Mouse (Mus musculus) forebrain, embryonic 16.5 days (tissue): Measurements from ENCODE around the gene Gm45717. TPM values are rescaled to one million over a fixed set of nuclear protein-coding genes. Genes with fewer than 3 reads are reported as not detected.

Source experiments
- ATAC-seq: fragments of 200-750 bp; cut with Nextera tagmentation; 2 replicates; pipeline ENCODE4 v1.8.0; 2017; ENCODE audit warnings: mild to moderate bottlenecking, moderate library complexity
- H3K27ac ChIP-seq: fragments of 300-500 bp; sonication (generic); 2 replicates; pipeline ENCODE4 v1.5.1; 2014; ENCODE audit warnings: low read length, control low read depth
- H3K27me3 ChIP-seq: fragments of 300-500 bp; sonication (generic); replicated peaks from 2 replicates; pipeline ENCODE4 v1.6.1; 2014; ENCODE audit warnings: low read length; ENCODE audit not compliant: control insufficient read depth, insufficient read depth
- H3K36me3 ChIP-seq: fragments of 300-500 bp; sonication (generic); 2 replicates; pipeline ENCODE4 v1.6.1; 2014; ENCODE audit not compliant: control insufficient read depth, insufficient read depth
- H3K4me1 ChIP-seq: fragments of 300-500 bp; sonication (generic); replicated peaks from 2 replicates; pipeline ENCODE4 v1.6.1; 2014; ENCODE audit warnings: low read length; ENCODE audit not compliant: control insufficient read depth, insufficient read depth
- H3K4me2 ChIP-seq: fragments of 300-500 bp; sonication (generic); 2 replicates; pipeline ENCODE4 v1.6.1; 2014; ENCODE audit warnings: mild to moderate bottlenecking, low read length, control low read depth
- H3K4me3 ChIP-seq: fragments of 300-500 bp; sonication (generic); replicated peaks from 2 replicates; pipeline ENCODE4 v1.5.1; 2014; ENCODE audit warnings: mild to moderate bottlenecking, low read length, control low read depth
- H3K9ac ChIP-seq: fragments of 300-500 bp; sonication (generic); replicated peaks from 2 replicates; pipeline ENCODE4 v1.6.1; 2014; ENCODE audit warnings: low read depth, low read length, control low read depth
- H3K9me3 ChIP-seq: fragments of 300-500 bp; sonication (generic); 2 replicates; pipeline ENCODE4 v1.6.1; 2016; ENCODE audit warnings: low read length; ENCODE audit not compliant: control insufficient read depth
- WGBS: fragments of 180-500 bp; shearing (Covaris S2); extraction: QIAGEN DNeasy Blood & Tissue Kit; methylation state at CpG from one replicate; pipeline ENCODE4 v1.1.7; 2014; 5-methylcytosine and 5-hydroxymethylcytosine counted together
- polyA plus RNA-seq: library from polyadenylated mRNA; unstranded; fragments of >200 nt; fragmentation: Nextera tagmentation; extraction: Ambion mirVana; gene quantifications from 2 replicates; pipeline ENCODE4 v1.2.1, GENCODE M21; 2015

Gene Gm45717
- polyA plus RNA-seq, 1 experiment from 2014 or later = not detected

GRCm38 (mm10) chr7:140939669-140940171, 16.0 kb downstream of the Gm45717 start:
- Histone ChIP-seq H3K9me3 (no peaks in the 10 kb centered on the region), H3K4me3 (no peak overlapping the region), H3K27ac (no peak overlapping the region), H3K4me2 (no peak overlapping the region), H3K4me1 (peaks cover 11% of the 10 kb centered on the region), H3K9ac (no peak overlapping the region), H3K27me3 (no peaks in the 10 kb centered on the region), H3K36me3 (no peaks in the 10 kb centered on the region)
- WGBS = 23% methylated on average over 5 of the region's 8 CpGs
- no peak for ATAC-seq

GRCm38 (mm10) chr7:140938896-140939295, 16.8 kb downstream of the Gm45717 start:
- Histone ChIP-seq H3K36me3 (no peaks in the 10 kb centered on the region), H3K27me3 (no peaks in the 10 kb centered on the region), H3K9me3 (no peaks in the 10 kb centered on the region), H3K27ac (no peak overlapping the region), H3K4me2 (no peak overlapping the region), H3K9ac (no peak overlapping the region), H3K4me1 (peaks cover 11% of the 10 kb centered on the region), H3K4me3 (no peak overlapping the region)
- ATAC-seq = no peak
- 21% methylated on average over 2 of the region's 2 CpGs for WGBS

GRCm38 (mm10) chr7:140938436-140938835, 17.3 kb downstream of the Gm45717 start:
- Histone ChIP-seq H3K4me1 (peaks cover 11% of the 10 kb centered on the region), H3K4me2 (no peak overlapping the region), H3K9ac (no peak overlapping the region), H3K27me3 (no peaks in the 10 kb centered on the region), H3K9me3 (no peaks in the 10 kb centered on the region), H3K36me3 (no peaks in the 10 kb centered on the region), H3K27ac (no peak overlapping the region), H3K4me3 (no peak overlapping the region)
- ATAC-seq = no peak
- WGBS = 50% methylated on average over 3 of the region's 3 CpGs

GRCm38 (mm10) chr7:140927181-140927580, 28.6 kb downstream of the Gm45717 start:
- Histone ChIP-seq H3K4me2 (no peak overlapping the region), H3K27ac (no peak overlapping the region)
- WGBS = 92% methylated on average over 6 of the region's 6 CpGs

GRCm38 (mm10) chr7:140923070-140923775, 32.5 kb downstream of the Gm45717 start:
- peak overlapping the region; percentile 39 for H3K9ac ChIP-seq
- H3K27me3 ChIP-seq = peaks cover 49% of the 10 kb centered on the region
- peak overlapping the region; percentile 92 for H3K4me2 ChIP-seq
- H3K9me3 ChIP-seq = no peaks in the 10 kb centered on the region
- H3K4me1 ChIP-seq = peaks cover 16% of the 10 kb centered on the region
- peak overlapping the region; percentile 48 for H3K4me3 ChIP-seq
- WGBS = 21% methylated on average over 30 of the region's 30 CpGs
- no peaks in the 10 kb centered on the region for H3K36me3 ChIP-seq
- H3K27ac ChIP-seq = no peak overlapping the region
- peak; percentile 38 for ATAC-seq

More at GRCm38 (mm10) chr7:140927181-140927580, 28.6 kb downstream of the Gm45717 start:
- no peak overlapping the region for H3K9ac ChIP-seq
- peaks cover 23% of the 10 kb centered on the region for H3K27me3 ChIP-seq
- no peak for ATAC-seq
- H3K4me3 ChIP-seq = no peak overlapping the region
- H3K36me3 ChIP-seq = no peaks in the 10 kb centered on the region
- H3K4me1 ChIP-seq = peaks cover 13% of the 10 kb centered on the region
- no peaks in the 10 kb centered on the region for H3K9me3 ChIP-seq

- peak overlapping the region; percentile 48 for H3K4me3 ChIP-seq
- peaks cover 16% of the 10 kb centered on the region for H3K4me1 ChIP-seq
- H3K9ac ChIP-seq = peak overlapping the region; percentile 39
- peak; percentile 62 for ATAC-seq
- under 1% methylated on average over 49 of the region's 49 CpGs for WGBS
- H3K27ac ChIP-seq = no peak overlapping the region
- H3K4me2 ChIP-seq = peak overlapping the region; percentile 92
- no peaks in the 10 kb centered on the region for H3K9me3 ChIP-seq
- H3K27me3 ChIP-seq = peaks cover 49% of the 10 kb centered on the region
- H3K36me3 ChIP-seq = no peaks in the 10 kb centered on the region
These were observed 33.2 kb downstream of the Gm45717 start for GRCm38 (mm10) chr7:140922398-140923069.

GRCm38 (mm10) chr7:140921225-140921975, 34.3 kb downstream of the Gm45717 start:
- ATAC-seq = no peak
- Histone ChIP-seq H3K4me3 (no peak overlapping the region), H3K27me3 (peaks cover 49% of the 10 kb centered on the region), H3K4me2 (no peak overlapping the region), H3K9ac (no peak overlapping the region), H3K9me3 (no peaks in the 10 kb centered on the region), H3K36me3 (no peaks in the 10 kb centered on the region), H3K4me1 (peaks cover 16% of the 10 kb centered on the region), H3K27ac (no peak overlapping the region)
- 29% methylated on average over 22 of the region's 22 CpGs for WGBS

GRCm38 (mm10) chr7:140920418-140921029, 35.2 kb downstream of the Gm45717 start, which contains the start of gene Nlrp6:
Nlrp6 (plus strand) TSS chr7:140920902.
- Histone ChIP-seq H3K9ac (no peak within 1 kb of the TSS), H3K4me1 (peaks cover 16% of the 10 kb centered on the region), H3K27ac (no peak within 1 kb of the TSS), H3K36me3 (no peaks in the 10 kb centered on the region), H3K4me3 (no peak within 1 kb of the TSS), H3K9me3 (no peaks in the 10 kb centered on the region), H3K27me3 (peaks cover 49% of the 10 kb centered on the region), H3K4me2 (no peak within 1 kb of the TSS)
- ATAC-seq = no peak
- 80% methylated on average over 8 of the region's 8 CpGs for WGBS
